17 mouse cellular contexts compared by ENCODE assay signal in the genomic region with DNA sequence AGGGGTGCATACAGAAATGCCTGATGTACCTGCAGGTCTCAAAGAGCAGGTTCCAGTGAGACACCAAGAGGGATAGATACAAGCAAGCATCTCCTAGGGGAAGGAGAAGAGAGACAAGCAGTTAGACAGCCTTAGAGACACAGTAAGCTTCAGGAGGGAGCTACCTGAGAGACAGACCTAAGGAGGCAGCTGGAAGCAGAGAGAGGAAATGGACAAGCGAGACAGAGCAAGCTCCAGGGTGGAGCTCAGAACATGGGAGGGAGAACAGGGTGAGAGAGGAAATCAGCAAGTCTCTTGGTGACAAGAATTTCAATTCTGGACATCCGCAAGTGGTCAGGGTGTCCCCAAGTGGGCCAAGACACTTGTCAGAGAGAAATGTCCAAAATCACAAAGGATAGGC. TPM values are rescaled to one million over a fixed set of nuclear protein-coding genes. Genes with fewer than 3 reads are reported as not detected.
"Had no signal": no experiment of that assay in that cellular context is flagged by ENCODE, and none has a peak within 500 bp of the region (broad histone marks: within the 10 kb centered on the region; RNA-seq: fewer than 3 reads in every experiment).

No protein-coding gene starts in this region.

- H3K27me3 ChIP-seq: stomach, embryonic 15.5 days had no signal

- ATAC-seq: midbrain, embryonic 15.5 days had no signal

- H3K4me2 ChIP-seq: limb, embryonic 12.5 days; liver, embryonic 15.5 days; lung, embryonic 14.5 days; midbrain, embryonic 11.5 days; midbrain, embryonic 15.5 days; neural tube, embryonic 13.5 days; stomach, embryonic 15.5 days had no signal

- H3K4me1 ChIP-seq: liver, embryonic 15.5 days had no signal

- H3K9me3 ChIP-seq: limb, embryonic 12.5 days; liver, embryonic 15.5 days; midbrain, embryonic 15.5 days; neural tube, embryonic 13.5 days; stomach, embryonic 15.5 days had no signal

- H3K4me3 ChIP-seq: layer of hippocampus, adult 2 months; limb, embryonic 12.5 days; liver, embryonic 15.5 days; midbrain, embryonic 15.5 days; neural tube, embryonic 13.5 days; stomach, embryonic 15.5 days had no signal

- DNase-seq: kidney, adult 9 months; kidney, postnatal 4 days; liver; lung, embryonic 14.5 days; lung, postnatal 36 days; right cerebral cortex, postnatal 14 days; thymus, postnatal 4 days had no signal

- H3K27ac ChIP-seq: kidney, postnatal 0 days; layer of hippocampus, adult 2 months; limb, embryonic 12.5 days; liver, embryonic 15.5 days; midbrain, embryonic 15.5 days; neural tube, embryonic 13.5 days; stomach, embryonic 15.5 days had no signal

- H3K36me3 ChIP-seq: limb, embryonic 12.5 days; liver, embryonic 15.5 days; midbrain, embryonic 15.5 days; neural tube, embryonic 13.5 days; stomach, embryonic 15.5 days had no signal

- H3K9ac ChIP-seq: limb, embryonic 12.5 days; liver, embryonic 15.5 days; lung, embryonic 14.5 days; midbrain, embryonic 15.5 days; neural tube, embryonic 13.5 days; stomach, embryonic 15.5 days had no signal

RNA-seq across cellular contexts. Expression of gene Fas, which starts 2.2 kb away (rescaled TPM):
- polyA plus RNA-seq: testis, adult 2 months had no signal

RNA-seq across cellular contexts. Expression of gene Acta2, which starts 37.3 kb away (rescaled TPM):
- total RNA-seq: monocyte, adult 5-6 weeks had no signal
